Mouse (Mus musculus): ENCODE measurements at regions not wholly inside any gene's neighbourhood (a gene's known extent, or its start where the extent isn't known, plus 50 kb on each side); places are given as distances from the start of the nearest gene placed in this dataset.

- DNase-seq (ENCODE audit: low spot score in 2 of 2): no peak
Measured at GRCm38 (mm10) chr6:141023501-141023900, 225.6 kb upstream of the Pde3a start.

GRCm38 (mm10) chr6:141027353-141027752, 221.7 kb upstream of the Pde3a start:
- DNase-seq (ENCODE audit: low spot score in 2 of 2): no peak

GRCm38 (mm10) chr6:141027787-141028186, 221.3 kb upstream of the Pde3a start:
- no peak for DNase-seq (ENCODE audit: low spot score in 2 of 2)

GRCm38 (mm10) chr6:141034824-141035223, 214.2 kb upstream of the Pde3a start:
- no peak for DNase-seq (ENCODE audit: low spot score in 2 of 2)

- DNase-seq (ENCODE audit: low spot score in 2 of 2): no peak
Measured at GRCm38 (mm10) chr6:141041358-141041757, 207.7 kb upstream of the Pde3a start.

- DNase-seq (ENCODE audit: low spot score in 2 of 2): no peak
Measured at GRCm38 (mm10) chr6:141041781-141042625, 207.1 kb upstream of the Pde3a start.

- DNase-seq (ENCODE audit: low spot score in 2 of 2): no peak
Measured at GRCm38 (mm10) chr6:141048271-141048670, 200.8 kb upstream of the Pde3a start.

- no peak for DNase-seq (ENCODE audit: low spot score in 2 of 2)
Measured at GRCm38 (mm10) chr6:141050038-141050684, 198.9 kb upstream of the Pde3a start.

GRCm38 (mm10) chr6:141054026-141054425, 195.0 kb upstream of the Pde3a start:
- no peak for DNase-seq (ENCODE audit: low spot score in 2 of 2)

- DNase-seq (ENCODE audit: low spot score in 2 of 2): no peak
Measured at GRCm38 (mm10) chr6:141059250-141059916, 189.7 kb upstream of the Pde3a start.

GRCm38 (mm10) chr6:141065724-141066123, 183.3 kb upstream of the Pde3a start:
- no peak for DNase-seq (ENCODE audit: low spot score in 2 of 2)

- no peak for DNase-seq (ENCODE audit: low spot score in 2 of 2)
Measured at GRCm38 (mm10) chr6:141068861-141069467, 180.1 kb upstream of the Pde3a start.

- DNase-seq (ENCODE audit: low spot score in 2 of 2): no peak
Measured at GRCm38 (mm10) chr6:141069896-141070295, 179.2 kb upstream of the Pde3a start.

GRCm38 (mm10) chr6:141071507-141071906, 177.6 kb upstream of the Pde3a start:
- no peak for DNase-seq (ENCODE audit: low spot score in 2 of 2)

GRCm38 (mm10) chr6:141091076-141091780, 157.8 kb upstream of the Pde3a start:
- DNase-seq (ENCODE audit: low spot score in 2 of 2): no peak

GRCm38 (mm10) chr6:141091781-141092140, 157.3 kb upstream of the Pde3a start:
- DNase-seq (ENCODE audit: low spot score in 2 of 2): no peak

GRCm38 (mm10) chr6:141097338-141098122, 151.5 kb upstream of the Pde3a start:
- DNase-seq (ENCODE audit: low spot score in 2 of 2): no peak

- no peak for DNase-seq (ENCODE audit: low spot score in 2 of 2)
Measured at GRCm38 (mm10) chr6:141118287-141118686, 130.8 kb upstream of the Pde3a start.

- no peak for DNase-seq (ENCODE audit: low spot score in 2 of 2)
Measured at GRCm38 (mm10) chr6:141126614-141127396, 122.3 kb upstream of the Pde3a start.

- no peak for DNase-seq (ENCODE audit: low spot score in 2 of 2)
Measured at GRCm38 (mm10) chr6:141129596-141129995, 119.5 kb upstream of the Pde3a start.

All from thymus, postnatal 10 days (tissue).